In genomic region chr17:49472626-49473025, GRCm38 (mm10) we compare ENCODE assay signal across 11 mouse cellular contexts. TPM values are rescaled to one million over a fixed set of nuclear protein-coding genes. Genes with fewer than 3 reads are reported as not detected.
A peak's percentile ranks its signal among the peaks of the same experiment; 100 is the strongest.
DNase-seq lines count a peak whose midpoint lies in the region; ATAC-seq lines count a peak whose summit lies in the region.
"Had no signal": no experiment of that assay in that cellular context is flagged by ENCODE, and none has a peak within 500 bp of the region (broad histone marks: within the 10 kb centered on the region; RNA-seq: fewer than 3 reads in every experiment).

No protein-coding gene starts in this region.

- H3K27ac ChIP-seq in lung, embryonic 16.5 days (ENCODE audit: low read length), result no peak overlapping the region; the same call in 1 of the 2 replicates
- no peak overlapping the region for H3K27ac ChIP-seq in forebrain, embryonic 12.5 days
- no peak overlapping the region for H3K27ac ChIP-seq in hindbrain, embryonic 12.5 days
- no peak overlapping the region for H3K27ac ChIP-seq in stomach, embryonic 14.5 days (ENCODE audit: low read length)

- intact Hi-C loops in left cerebral cortex, postnatal 36 days (cut with DNase I), result loop anchor here (2.0 kb wide), 1 partner anchor 426 kb away; no protein-coding TSS in a partner anchor

- 56% methylated on average over 8 of the region's 8 CpGs for WGBS in lung, embryonic 16.5 days
- 59% methylated on average over 8 of the region's 8 CpGs for WGBS in forebrain, embryonic 12.5 days
- WGBS in hindbrain, embryonic 12.5 days, result 53% methylated on average over 8 of the region's 8 CpGs
- 62% methylated on average over 8 of the region's 8 CpGs for WGBS in stomach, embryonic 14.5 days

- no peak overlapping the region for H3K4me3 ChIP-seq in lung, embryonic 16.5 days (ENCODE audit: low read length)
- no peak overlapping the region for H3K4me3 ChIP-seq in forebrain, embryonic 12.5 days (replicated peaks)
- no peak overlapping the region for H3K4me3 ChIP-seq in hindbrain, embryonic 12.5 days
- H3K4me3 ChIP-seq in stomach, embryonic 14.5 days (ENCODE audit: low read depth, low read length), result no peak overlapping the region

- no peak for DNase-seq in lung, postnatal 36 days
- DNase-seq in left cerebral cortex, postnatal 36 days (ENCODE audit: low spot score in 2 of 2), result no peak
- DNase-seq in MN1 (ENCODE audit: low spot score), result no peak
- DNase-seq in T-cell, adult 2 months (ENCODE audit: low spot score), result no peak
- DNase-seq: cerebellum, adult 11-12 months; layer of hippocampus, adult 9-11 months had no signal

- H3K4me1 ChIP-seq in lung, embryonic 16.5 days (replicated peaks; ENCODE audit: control insufficient read depth, insufficient read depth, low read length), result no peaks in the 10 kb centered on the region
- H3K4me1 ChIP-seq in forebrain, embryonic 12.5 days, result peaks cover 7% of the 10 kb centered on the region; the same call in 1 of the 2 replicates
- peaks cover 6% of the 10 kb centered on the region; the same call in 1 of the 2 replicates for H3K4me1 ChIP-seq in hindbrain, embryonic 12.5 days
- no peaks in the 10 kb centered on the region for H3K4me1 ChIP-seq in stomach, embryonic 14.5 days (ENCODE audit: control insufficient read depth, insufficient read depth, low read length)

- peaks cover 11% of the 10 kb centered on the region for H3K36me3 ChIP-seq in lung, embryonic 16.5 days (ENCODE audit: control insufficient read depth, insufficient read depth, low read length)
- no peaks in the 10 kb centered on the region for H3K36me3 ChIP-seq in forebrain, embryonic 12.5 days (replicated peaks)
- H3K36me3 ChIP-seq in hindbrain, embryonic 12.5 days, result no peaks in the 10 kb centered on the region
- H3K36me3 ChIP-seq in stomach, embryonic 14.5 days (ENCODE audit: control insufficient read depth, insufficient read depth, low read length), result peaks cover 4% of the 10 kb centered on the region; the same call in 1 of the 2 replicates
- H3K36me3 ChIP-seq: G1E had no signal

- no peak overlapping the region for H3K4me2 ChIP-seq in lung, embryonic 16.5 days (ENCODE audit: low read depth, low read length)
- no peak overlapping the region for H3K4me2 ChIP-seq in forebrain, embryonic 12.5 days
- H3K4me2 ChIP-seq in hindbrain, embryonic 12.5 days (replicated peaks), result no peak overlapping the region
- H3K4me2 ChIP-seq in stomach, embryonic 14.5 days (replicated peaks; ENCODE audit: low read depth, low read length), result no peak overlapping the region

- no peaks in the 10 kb centered on the region for H3K27me3 ChIP-seq in lung, embryonic 16.5 days (ENCODE audit: control insufficient read depth, insufficient read depth, low read depth, low read length)
- H3K27me3 ChIP-seq in forebrain, embryonic 12.5 days, result no peaks in the 10 kb centered on the region
- H3K27me3 ChIP-seq in hindbrain, embryonic 12.5 days, result no peaks in the 10 kb centered on the region
- H3K27me3 ChIP-seq in stomach, embryonic 14.5 days (ENCODE audit: control insufficient read depth, insufficient read depth, low read length), result no peaks in the 10 kb centered on the region

- H3K9ac ChIP-seq in lung, embryonic 16.5 days (ENCODE audit: low read length), result no peak overlapping the region
- no peak overlapping the region for H3K9ac ChIP-seq in forebrain, embryonic 12.5 days
- no peak overlapping the region for H3K9ac ChIP-seq in hindbrain, embryonic 12.5 days
- no peak overlapping the region for H3K9ac ChIP-seq in stomach, embryonic 14.5 days (replicated peaks; ENCODE audit: low read depth, low read length)

- H3K9me3 ChIP-seq in lung, embryonic 16.5 days (ENCODE audit: control insufficient read depth, low read length), result no peaks in the 10 kb centered on the region
- H3K9me3 ChIP-seq in forebrain, embryonic 12.5 days, result no peaks in the 10 kb centered on the region
- H3K9me3 ChIP-seq in hindbrain, embryonic 12.5 days (replicated peaks), result no peaks in the 10 kb centered on the region; the same call in 1 of the 2 replicates
- no peaks in the 10 kb centered on the region for H3K9me3 ChIP-seq in stomach, embryonic 14.5 days (ENCODE audit: control insufficient read depth, low read depth, low read length)
- H3K9me3 ChIP-seq: G1E had no signal

- ATAC-seq in lung, embryonic 16.5 days (ENCODE audit: low read depth), result peak; percentile 26; the same call in 1 of the 2 replicates
- ATAC-seq in forebrain, embryonic 12.5 days (ENCODE audit: low FRiP score), result peak; percentile 55; the same call in 1 of the 2 replicates
- ATAC-seq in hindbrain, embryonic 12.5 days (ENCODE audit: low FRiP score), result peak; percentile 33; the same call in 1 of the 2 replicates
- peak; percentile 44; the same call in 1 of the 2 replicates for ATAC-seq in stomach, embryonic 14.5 days (ENCODE audit: insufficient number of reproducible peaks, insufficient read depth, low FRiP score, low read depth)

RNA-seq across cellular contexts. Expression of gene Mocs1, which starts 44.5 kb away (rescaled TPM):
- 9.1 and 9.9 TPM in 2 replicates for polyA plus RNA-seq in lung, embryonic 16.5 days (2015; fragmentation: Nextera tagmentation; extraction: Ambion mirVana)
- 3.6 and 4.5 TPM in 2 replicates for polyA plus RNA-seq in forebrain, embryonic 12.5 days (2016; fragmentation: Nextera tagmentation; extraction: Ambion mirVana)
- 5.0 and 5.5 TPM in 2 replicates for polyA plus RNA-seq in hindbrain, embryonic 12.5 days (2016; fragmentation: Nextera tagmentation; extraction: Ambion mirVana)
- 9.9 and 10.7 TPM in 2 replicates for polyA plus RNA-seq in stomach, embryonic 14.5 days (2014; fragmentation: Nextera tagmentation; extraction: Ambion mirVana)
- total RNA-seq in left cerebral cortex, postnatal 36 days (2021), result 10 to 100 TPM; 15.1 to 15.9 TPM
